Mouse (Mus musculus): ENCODE results near the gene Exosc5. TPM values are rescaled to one million over a fixed set of nuclear protein-coding genes. Genes with fewer than 3 reads are reported as not detected.

The Exosc5 gene
- total RNA-seq, 2 experiments from 2014 or later, result 16.0 to 16.3 TPM

- intact Hi-C loops (cut with DNase I), result no loop called here
- DNase-seq (ENCODE audit: low spot score), result no peak
Measured at GRCm38 (mm10) chr7:25628323-25628620, 30.7 kb upstream of the Exosc5 start.

GRCm38 (mm10) chr7:25632679-25633078 lies 26.3 kb upstream of the Exosc5 start:
- intact Hi-C loops (cut with DNase I), result no loop called here
- no peak for DNase-seq (ENCODE audit: low spot score)

- no peak for DNase-seq (ENCODE audit: low spot score)
- intact Hi-C loops (cut with DNase I), result no loop called here
Measured at GRCm38 (mm10) chr7:25636373-25636772, 22.6 kb upstream of the Exosc5 start.

GRCm38 (mm10) chr7:25637099-25637498 lies 21.9 kb upstream of the Exosc5 start:
- intact Hi-C loops (cut with DNase I), result no loop called here
- no peak for DNase-seq (ENCODE audit: low spot score)

- no peak for DNase-seq (ENCODE audit: low spot score)
- intact Hi-C loops (cut with DNase I), result no loop called here
Measured at GRCm38 (mm10) chr7:25639754-25640153, 19.2 kb upstream of the Exosc5 start.

- DNase-seq (ENCODE audit: low spot score), result no peak
Measured at GRCm38 (mm10) chr7:25644136-25644535, 14.8 kb upstream of the Exosc5 start.

GRCm38 (mm10) chr7:25644631-25645030 lies 14.3 kb upstream of the Exosc5 start:
- intact Hi-C loops (cut with DNase I), result no loop called here
- DNase-seq (ENCODE audit: low spot score), result no peak

More at GRCm38 (mm10) chr7:25644136-25644535, 14.8 kb upstream of the Exosc5 start:
- intact Hi-C loops (cut with DNase I), result no loop called here

GRCm38 (mm10) chr7:25645074-25645473 lies 13.9 kb upstream of the Exosc5 start:
- intact Hi-C loops (cut with DNase I), result no loop called here
- no peak for DNase-seq (ENCODE audit: low spot score)

- intact Hi-C loops (cut with DNase I), result no loop called here
- no peak for DNase-seq (ENCODE audit: low spot score)
Measured at GRCm38 (mm10) chr7:25647574-25648123, 11.3 kb upstream of the Exosc5 start.

- no peak for DNase-seq (ENCODE audit: low spot score)
- intact Hi-C loops (cut with DNase I), result no loop called here
Measured at GRCm38 (mm10) chr7:25649839-25650238, 9.1 kb upstream of the Exosc5 start.

- no peak for DNase-seq (ENCODE audit: low spot score)
- intact Hi-C loops (cut with DNase I), result no loop called here
Measured at GRCm38 (mm10) chr7:25651281-25651680, 7.7 kb upstream of the Exosc5 start.

- intact Hi-C loops (cut with DNase I), result no loop called here
- DNase-seq (ENCODE audit: low spot score), result no peak
Measured at GRCm38 (mm10) chr7:25652244-25652759, 6.7 kb upstream of the Exosc5 start.

GRCm38 (mm10) chr7:25655601-25656428 lies 3.1 kb upstream of the Exosc5 start:
- intact Hi-C loops (cut with DNase I), result loop anchor here (5.0 kb wide), 1 partner anchor 34 kb away; no protein-coding TSS in a partner anchor
- DNase-seq (ENCODE audit: low spot score), result no peak

GRCm38 (mm10) chr7:25657785-25658184 lies 1.2 kb upstream of the Exosc5 start:
- intact Hi-C loops (cut with DNase I), result loop anchor here (5.0 kb wide), 1 partner anchor 35 kb away; no protein-coding TSS in a partner anchor
- DNase-seq (ENCODE audit: low spot score), result no peak

GRCm38 (mm10) chr7:25666381-25666780 lies 7.4 kb downstream of the Exosc5 start:
- no peak for DNase-seq (ENCODE audit: low spot score)
- intact Hi-C loops (cut with DNase I), result no loop called here

- intact Hi-C loops (cut with DNase I), result no loop called here
- DNase-seq (ENCODE audit: low spot score), result no peak
Measured at GRCm38 (mm10) chr7:25669158-25669557, 10.2 kb downstream of the Exosc5 start.

GRCm38 (mm10) chr7:25669631-25670030 lies 10.7 kb downstream of the Exosc5 start:
- intact Hi-C loops (cut with DNase I), result no loop called here
- no peak for DNase-seq (ENCODE audit: low spot score)

- no peak for DNase-seq (ENCODE audit: low spot score)
- intact Hi-C loops (cut with DNase I), result no loop called here
Measured at GRCm38 (mm10) chr7:25670096-25670495, 11.1 kb downstream of the Exosc5 start.

- intact Hi-C loops (cut with DNase I), result no loop called here
- no peak for DNase-seq (ENCODE audit: low spot score)
Measured at GRCm38 (mm10) chr7:25671686-25672085, 12.7 kb downstream of the Exosc5 start.

- intact Hi-C loops (cut with DNase I), result no loop called here
- no peak for DNase-seq (ENCODE audit: low spot score)
Measured at GRCm38 (mm10) chr7:25672442-25672841, 13.5 kb downstream of the Exosc5 start.

- intact Hi-C loops (cut with DNase I), result no loop called here
- no peak for DNase-seq (ENCODE audit: low spot score)
Measured at GRCm38 (mm10) chr7:25674297-25674696, 15.3 kb downstream of the Exosc5 start.
